Mouse (Mus musculus): Measurements from ENCODE around the gene Snph. TPM values are rescaled to one million over a fixed set of nuclear protein-coding genes. Genes with fewer than 3 reads are reported as not detected.

Snph gene
- polyA plus RNA-seq, 1 experiment from 2014 or later, result not detected

DNA sequence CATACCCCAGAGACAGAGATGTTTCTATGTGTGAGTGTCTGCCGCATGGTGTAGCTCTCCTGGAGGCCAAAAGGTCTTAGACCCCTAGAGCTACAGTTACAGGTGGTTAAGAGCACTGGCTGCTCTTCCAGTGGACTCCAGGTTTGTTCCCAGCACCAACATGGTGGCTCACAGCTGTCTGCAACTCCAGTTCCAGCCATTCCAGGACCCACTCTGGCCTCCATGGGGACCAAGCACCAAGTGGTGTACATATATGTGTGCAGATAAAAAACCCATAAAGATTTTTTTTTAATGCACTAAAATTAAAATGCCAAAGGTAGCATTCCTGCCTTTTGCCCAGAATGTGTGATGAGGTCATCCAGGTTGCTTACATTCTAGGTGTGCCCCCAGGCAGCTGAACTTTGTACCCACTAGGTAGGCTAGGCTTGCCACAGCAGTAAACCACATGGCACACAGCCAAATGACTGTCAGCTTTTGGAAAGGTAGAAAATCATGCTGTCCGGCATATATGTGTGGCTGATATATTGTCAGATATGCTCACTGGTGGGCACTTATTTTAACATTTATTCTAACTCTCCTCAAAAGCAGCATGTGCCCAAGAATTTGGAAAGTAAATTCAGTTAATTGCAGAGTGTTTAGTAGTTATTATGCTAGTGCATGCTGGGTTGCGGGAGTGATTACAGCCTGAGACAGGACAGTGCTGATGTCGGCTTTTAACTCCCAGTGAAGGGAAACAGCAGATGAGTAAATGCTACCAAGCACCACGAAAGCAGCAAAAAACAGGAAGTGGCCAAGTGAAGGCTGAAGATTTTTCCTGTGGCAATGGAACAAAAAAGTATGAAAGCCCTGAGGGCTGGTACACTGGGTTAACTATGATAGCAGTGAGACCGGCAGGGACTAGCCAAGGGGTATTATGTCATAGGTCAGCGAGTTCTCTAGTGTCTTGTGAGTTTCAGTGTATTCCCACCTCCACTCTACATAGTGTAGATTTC is 69.2 kb downstream of the Snph start:
- no peak for TF ChIP-seq EP300 (IDR thresholded peaks at IDR 0.05; ENCODE audit: low read depth)
- TF ChIP-seq CTCF (IDR thresholded peaks at IDR 0.05; ENCODE audit: low read depth), result no peak
- Histone ChIP-seq H3K4me1 (ENCODE audit: insufficient read depth) (peaks cover 5% of the 10 kb centered on the region), H3K27ac (ENCODE audit: low read depth) (peak overlapping the region; percentile 73), H3K4me2 (ENCODE audit: low read depth, low read length) (no peak overlapping the region), H3K9ac (replicated peaks) (no peak overlapping the region), H3K4me3 (ENCODE audit: low read depth, low read length) (no peak overlapping the region), H3K27me3 (ENCODE audit: insufficient read depth, low read length) (no peaks in the 10 kb centered on the region), H3K9me3 (ENCODE audit: low read length) (no peaks in the 10 kb centered on the region), H3K36me3 (replicated peaks; ENCODE audit: insufficient read depth, low read length) (peaks cover 28% of the 10 kb centered on the region)
- DNase-seq (peak; percentile 75), ATAC-seq (peak; percentile 94)
- WGBS (ENCODE audit: insufficient replicate concordance), result 43% methylated on average over 7 of the region's 7 CpGs

- H3K27ac ChIP-seq (ENCODE audit: low read depth), result no peak overlapping the region
- peaks cover 3% of the 10 kb centered on the region; the same call in 1 of the 2 replicates for H3K4me1 ChIP-seq (ENCODE audit: insufficient read depth)
- H3K27me3 ChIP-seq (ENCODE audit: insufficient read depth, low read length), result no peaks in the 10 kb centered on the region
- H3K9ac ChIP-seq (replicated peaks), result no peak overlapping the region
- no peaks in the 10 kb centered on the region for H3K9me3 ChIP-seq (ENCODE audit: low read length)
- DNase-seq, result no peak
- 91% methylated on average over 3 of the region's 3 CpGs for WGBS (ENCODE audit: insufficient replicate concordance)
- H3K4me3 ChIP-seq (ENCODE audit: low read depth, low read length), result no peak overlapping the region
- H3K36me3 ChIP-seq (replicated peaks; ENCODE audit: insufficient read depth, low read length), result peaks cover 17% of the 10 kb centered on the region
- no peak for ATAC-seq
- no peak overlapping the region for H3K4me2 ChIP-seq (ENCODE audit: low read depth, low read length)
- TF ChIP-seq EP300 (IDR thresholded peaks at IDR 0.05; ENCODE audit: low read depth) (no peak), CTCF (IDR thresholded peaks at IDR 0.05; ENCODE audit: low read depth) (no peak)
Observed at GRCm38 (mm10) chr2:151549615-151550121, 82.7 kb downstream of the Snph start.

GRCm38 (mm10) chr2:151546571-151546970 is 85.8 kb downstream of the Snph start:
- H3K27ac ChIP-seq (ENCODE audit: low read depth), result no peak overlapping the region
- no peak overlapping the region for H3K4me2 ChIP-seq (ENCODE audit: low read depth, low read length)
- DNase-seq (no peak), ATAC-seq (no peak)
- H3K9me3 ChIP-seq (ENCODE audit: low read length), result no peaks in the 10 kb centered on the region
- no peaks in the 10 kb centered on the region for H3K27me3 ChIP-seq (ENCODE audit: insufficient read depth, low read length)
- no peak for TF ChIP-seq CTCF (IDR thresholded peaks at IDR 0.05; ENCODE audit: low read depth)
- TF ChIP-seq EP300 (IDR thresholded peaks at IDR 0.05; ENCODE audit: low read depth), result no peak
- peaks cover 10% of the 10 kb centered on the region for H3K36me3 ChIP-seq (replicated peaks; ENCODE audit: insufficient read depth, low read length)
- peaks cover 13% of the 10 kb centered on the region for H3K4me1 ChIP-seq (ENCODE audit: insufficient read depth)
- H3K4me3 ChIP-seq (ENCODE audit: low read depth, low read length), result no peak overlapping the region
- WGBS (ENCODE audit: insufficient replicate concordance), result 77% methylated on average over 4 of the region's 4 CpGs
- no peak overlapping the region for H3K9ac ChIP-seq (replicated peaks)

- H3K27me3 ChIP-seq (ENCODE audit: insufficient read depth, low read length), result no peaks in the 10 kb centered on the region
- H3K9ac ChIP-seq (replicated peaks), result no peak overlapping the region
- peaks cover 18% of the 10 kb centered on the region for H3K4me1 ChIP-seq (ENCODE audit: insufficient read depth)
- no peak for DNase-seq
- peaks cover 10% of the 10 kb centered on the region; the same call in 1 of the 2 replicates for H3K36me3 ChIP-seq (replicated peaks; ENCODE audit: insufficient read depth, low read length)
- no peaks in the 10 kb centered on the region for H3K9me3 ChIP-seq (ENCODE audit: low read length)
- no peak overlapping the region for H3K4me3 ChIP-seq (ENCODE audit: low read depth, low read length)
- no peak for TF ChIP-seq EP300 (IDR thresholded peaks at IDR 0.05; ENCODE audit: low read depth)
- no peak overlapping the region for H3K27ac ChIP-seq (ENCODE audit: low read depth)
- ATAC-seq, result no peak
- 61% methylated on average over 6 of the region's 6 CpGs for WGBS (ENCODE audit: insufficient replicate concordance)
- peak overlapping the region; percentile 86 for H3K4me2 ChIP-seq (ENCODE audit: low read depth, low read length)
Observed at GRCm38 (mm10) chr2:151544673-151545072, 87.7 kb downstream of the Snph start.

GRCm38 (mm10) chr2:151543063-151543895 is 89.1 kb downstream of the Snph start:
- Histone ChIP-seq H3K4me1 (ENCODE audit: insufficient read depth) (peaks cover 15% of the 10 kb centered on the region), H3K4me3 (ENCODE audit: low read depth, low read length) (peak overlapping the region; percentile 73), H3K9ac (replicated peaks) (peak overlapping the region; percentile 78), H3K9me3 (ENCODE audit: low read length) (no peaks in the 10 kb centered on the region), H3K36me3 (replicated peaks; ENCODE audit: insufficient read depth, low read length) (peaks cover 10% of the 10 kb centered on the region; the same call in 1 of the 2 replicates), H3K27me3 (ENCODE audit: insufficient read depth, low read length) (no peaks in the 10 kb centered on the region), H3K27ac (ENCODE audit: low read depth) (peak overlapping the region; percentile 89), H3K4me2 (ENCODE audit: low read depth, low read length) (peak overlapping the region; percentile 86)
- no peak for TF ChIP-seq EP300 (IDR thresholded peaks at IDR 0.05; ENCODE audit: low read depth)
- TF ChIP-seq CTCF (IDR thresholded peaks at IDR 0.05; ENCODE audit: low read depth), result no peak
- peak; percentile 42 for DNase-seq
- no peak for ATAC-seq
- 1% methylated on average over 21 of the region's 21 CpGs for WGBS (ENCODE audit: insufficient replicate concordance)
